Mouse (Mus musculus) heart, postnatal 0 days (tissue): ENCODE data around the gene Amph.

Source experiments
- CTCF ChIP-seq: IDR thresholded peaks from 2 replicates; pipeline ENCODE4 v1.5.1; 2016; ENCODE audit warnings: antibody characterized with exemption, control low read depth, low read depth
- EP300 ChIP-seq: IDR thresholded peaks from 2 replicates; pipeline ENCODE4 v1.6.1; 2016; ENCODE audit warnings: antibody characterized with exemption, low read depth

- TF ChIP-seq EP300 (no peak), CTCF (no peak)
Observed at GRCm38 (mm10) chr13:19190052-19190451, 242.0 kb downstream of the Amph start.
